Mouse (Mus musculus): Measurements from ENCODE around the gene Slc9a3r2. TPM values are rescaled to one million over a fixed set of nuclear protein-coding genes. Genes with fewer than 3 reads are reported as not detected.

Slc9a3r2 gene
- polyA plus RNA-seq, 1 experiment: 19.1 TPM

GRCm38 (mm10) chr17:24625472-24625871, 24.7 kb downstream of the Slc9a3r2 start:
- Histone ChIP-seq H3K36me3 (ENCODE audit: control insufficient read depth, insufficient read depth) (peaks cover 30% of the 10 kb centered on the region), H3ac (ENCODE audit: control insufficient read depth, insufficient read length) (no peak overlapping the region), H3K27me3 (ENCODE audit: control insufficient read depth, insufficient read depth, insufficient read length) (no peaks in the 10 kb centered on the region), H3K79me2 (ENCODE audit: control insufficient read depth, insufficient read depth) (no peaks in the 10 kb centered on the region), H3K4me2 (ENCODE audit: low read depth) (no peak overlapping the region), H3K4me3 (no peak overlapping the region)
- no peak for TF ChIP-seq MYOG (IDR thresholded peaks at IDR 0.05; ENCODE audit: control insufficient read depth in 1 of 3, insufficient read depth in 1 of 3, insufficient read length in 2 of 3, low read depth in 2 of 3)
- no peak for TF ChIP-seq CEBPB (IDR thresholded peaks at IDR 0.05; ENCODE audit: insufficient read depth, poor library complexity, severe bottlenecking)
- no peak for TF ChIP-seq POLR2A (IDR thresholded peaks at IDR 0.05; ENCODE audit: insufficient read length, low read depth)
- TF ChIP-seq SRF (IDR thresholded peaks at IDR 0.05; ENCODE audit: control insufficient read depth, insufficient read length, low read depth): no peak

- TF ChIP-seq TCF12 (IDR thresholded peaks at IDR 0.05; ENCODE audit: insufficient read depth, poor library complexity, severe bottlenecking) (no peak), MAX (IDR thresholded peaks at IDR 0.05; ENCODE audit: low read depth) (no peak), POLR2AphosphoS2 (IDR thresholded peaks at IDR 0.05; ENCODE audit: insufficient read length, low read depth) (no peak), TCF3 (IDR thresholded peaks at IDR 0.05; ENCODE audit: insufficient read length, low read depth) (no peak), USF1 (IDR thresholded peaks at IDR 0.05; ENCODE audit: low read depth) (no peak), MYOG (IDR thresholded peaks at IDR 0.05; ENCODE audit: control insufficient read depth in 1 of 3, insufficient read depth in 1 of 3, insufficient read length in 2 of 3, low read depth in 2 of 3) (no peak), E2F4 (IDR thresholded peaks at IDR 0.05; ENCODE audit: insufficient read depth) (no peak), POLR2A (IDR thresholded peaks at IDR 0.05; ENCODE audit: insufficient read length, low read depth) (no peak)
- Histone ChIP-seq H3K36me3 (ENCODE audit: control insufficient read depth, insufficient read depth) (peaks cover 24% of the 10 kb centered on the region), H3K79me2 (ENCODE audit: control insufficient read depth, insufficient read depth) (no peaks in the 10 kb centered on the region), H3K27me3 (ENCODE audit: control insufficient read depth, insufficient read depth, insufficient read length) (no peaks in the 10 kb centered on the region), H3ac (ENCODE audit: control insufficient read depth, insufficient read length) (no peak overlapping the region), H3K4me2 (ENCODE audit: low read depth) (no peak overlapping the region), H3K4me3 (no peak overlapping the region)
Observed at GRCm38 (mm10) chr17:24617561-24618194, 32.4 kb downstream of the Slc9a3r2 start.

GRCm38 (mm10) chr17:24610711-24611110, 39.4 kb downstream of the Slc9a3r2 start:
- H3K4me3 ChIP-seq: no peak overlapping the region
- TF ChIP-seq TCF12 (IDR thresholded peaks at IDR 0.05; ENCODE audit: insufficient read depth, poor library complexity, severe bottlenecking) (no peak), SRF (IDR thresholded peaks at IDR 0.05; ENCODE audit: control insufficient read depth, insufficient read length, low read depth) (no peak), USF1 (IDR thresholded peaks at IDR 0.05; ENCODE audit: low read depth) (no peak), MYOG (IDR thresholded peaks at IDR 0.05; ENCODE audit: control insufficient read depth in 1 of 3, insufficient read depth in 1 of 3, insufficient read length in 2 of 3, low read depth in 2 of 3) (no peak), TCF3 (IDR thresholded peaks at IDR 0.05; ENCODE audit: insufficient read length, low read depth) (no peak), MAX (IDR thresholded peaks at IDR 0.05; ENCODE audit: low read depth) (no peak), MYOD1 (IDR thresholded peaks at IDR 0.05; ENCODE audit: control insufficient read depth in 1 of 3, insufficient read length in 2 of 3, low read depth in 2 of 3) (no peak), POLR2A (IDR thresholded peaks at IDR 0.05; ENCODE audit: insufficient read length, low read depth) (no peak), POLR2AphosphoS2 (IDR thresholded peaks at IDR 0.05; ENCODE audit: insufficient read length, low read depth) (no peak), CEBPB (IDR thresholded peaks at IDR 0.05; ENCODE audit: insufficient read depth, poor library complexity, severe bottlenecking) (no peak), E2F4 (IDR thresholded peaks at IDR 0.05; ENCODE audit: insufficient read depth) (no peak), REST (IDR thresholded peaks at IDR 0.05; ENCODE audit: insufficient read depth, insufficient read length) (no peak)
- no peaks in the 10 kb centered on the region for H3K27me3 ChIP-seq (ENCODE audit: control insufficient read depth, insufficient read depth, insufficient read length)
- no peak overlapping the region for H3K4me2 ChIP-seq (ENCODE audit: low read depth)
- H3K79me2 ChIP-seq (ENCODE audit: control insufficient read depth, insufficient read depth): no peaks in the 10 kb centered on the region
- H3ac ChIP-seq (ENCODE audit: control insufficient read depth, insufficient read length): no peak overlapping the region
- H3K36me3 ChIP-seq (ENCODE audit: control insufficient read depth, insufficient read depth): peaks cover 8% of the 10 kb centered on the region

GRCm38 (mm10) chr17:24608874-24609273, 41.3 kb downstream of the Slc9a3r2 start:
- Histone ChIP-seq H3K79me2 (ENCODE audit: control insufficient read depth, insufficient read depth) (no peaks in the 10 kb centered on the region), H3K36me3 (ENCODE audit: control insufficient read depth, insufficient read depth) (peaks cover 3% of the 10 kb centered on the region), H3K4me3 (no peak overlapping the region), H3K27me3 (ENCODE audit: control insufficient read depth, insufficient read depth, insufficient read length) (no peaks in the 10 kb centered on the region), H3K4me2 (ENCODE audit: low read depth) (no peak overlapping the region), H3ac (ENCODE audit: control insufficient read depth, insufficient read length) (no peak overlapping the region)
- TF ChIP-seq E2F4 (IDR thresholded peaks at IDR 0.05; ENCODE audit: insufficient read depth): no peak
- TF ChIP-seq MYOD1 (IDR thresholded peaks at IDR 0.05; ENCODE audit: control insufficient read depth in 1 of 3, insufficient read length in 2 of 3, low read depth in 2 of 3): no peak
- no peak for TF ChIP-seq MYOG (IDR thresholded peaks at IDR 0.05; ENCODE audit: control insufficient read depth in 1 of 3, insufficient read depth in 1 of 3, insufficient read length in 2 of 3, low read depth in 2 of 3)
- no peak for TF ChIP-seq SRF (IDR thresholded peaks at IDR 0.05; ENCODE audit: control insufficient read depth, insufficient read length, low read depth)
- TF ChIP-seq POLR2AphosphoS2 (IDR thresholded peaks at IDR 0.05; ENCODE audit: insufficient read length, low read depth): no peak
- TF ChIP-seq POLR2A (IDR thresholded peaks at IDR 0.05; ENCODE audit: insufficient read length, low read depth): no peak
- TF ChIP-seq REST (IDR thresholded peaks at IDR 0.05; ENCODE audit: insufficient read depth, insufficient read length): no peak
- TF ChIP-seq USF1 (IDR thresholded peaks at IDR 0.05; ENCODE audit: low read depth): no peak
- TF ChIP-seq CEBPB (IDR thresholded peaks at IDR 0.05; ENCODE audit: insufficient read depth, poor library complexity, severe bottlenecking): no peak
- no peak for TF ChIP-seq MAX (IDR thresholded peaks at IDR 0.05; ENCODE audit: low read depth)
- TF ChIP-seq TCF3 (IDR thresholded peaks at IDR 0.05; ENCODE audit: insufficient read length, low read depth): no peak
- TF ChIP-seq TCF12 (IDR thresholded peaks at IDR 0.05; ENCODE audit: insufficient read depth, poor library complexity, severe bottlenecking): no peak

GRCm38 (mm10) chr17:24608370-24608769, 41.8 kb downstream of the Slc9a3r2 start:
- Histone ChIP-seq H3ac (ENCODE audit: control insufficient read depth, insufficient read length) (no peak overlapping the region), H3K4me2 (ENCODE audit: low read depth) (no peak overlapping the region), H3K4me3 (no peak overlapping the region), H3K79me2 (ENCODE audit: control insufficient read depth, insufficient read depth) (no peaks in the 10 kb centered on the region), H3K36me3 (ENCODE audit: control insufficient read depth, insufficient read depth) (no peaks in the 10 kb centered on the region), H3K27me3 (ENCODE audit: control insufficient read depth, insufficient read depth, insufficient read length) (no peaks in the 10 kb centered on the region)
- TF ChIP-seq POLR2A (IDR thresholded peaks at IDR 0.05; ENCODE audit: insufficient read length, low read depth): no peak
- no peak for TF ChIP-seq SRF (IDR thresholded peaks at IDR 0.05; ENCODE audit: control insufficient read depth, insufficient read length, low read depth)
- TF ChIP-seq MYOD1 (IDR thresholded peaks at IDR 0.05; ENCODE audit: control insufficient read depth in 1 of 3, insufficient read length in 2 of 3, low read depth in 2 of 3): no peak
- TF ChIP-seq CEBPB (IDR thresholded peaks at IDR 0.05; ENCODE audit: insufficient read depth, poor library complexity, severe bottlenecking): no peak
- no peak for TF ChIP-seq TCF12 (IDR thresholded peaks at IDR 0.05; ENCODE audit: insufficient read depth, poor library complexity, severe bottlenecking)
- no peak for TF ChIP-seq REST (IDR thresholded peaks at IDR 0.05; ENCODE audit: insufficient read depth, insufficient read length)
- no peak for TF ChIP-seq MYOG (IDR thresholded peaks at IDR 0.05; ENCODE audit: control insufficient read depth in 1 of 3, insufficient read depth in 1 of 3, insufficient read length in 2 of 3, low read depth in 2 of 3)
- no peak for TF ChIP-seq E2F4 (IDR thresholded peaks at IDR 0.05; ENCODE audit: insufficient read depth)
- no peak for TF ChIP-seq USF1 (IDR thresholded peaks at IDR 0.05; ENCODE audit: low read depth)
- no peak for TF ChIP-seq MAX (IDR thresholded peaks at IDR 0.05; ENCODE audit: low read depth)
- TF ChIP-seq TCF3 (IDR thresholded peaks at IDR 0.05; ENCODE audit: insufficient read length, low read depth): no peak
- TF ChIP-seq POLR2AphosphoS2 (IDR thresholded peaks at IDR 0.05; ENCODE audit: insufficient read length, low read depth): no peak

Measured in myocyte (in vitro differentiated cells).